Mouse (Mus musculus): ENCODE data around the gene Nktr. TPM values are rescaled to one million over a fixed set of nuclear protein-coding genes. Genes with fewer than 3 reads are reported as not detected.

The Nktr gene
- total RNA-seq, 2 experiments from 2014 or later: 104 to 127 TPM

DNA sequence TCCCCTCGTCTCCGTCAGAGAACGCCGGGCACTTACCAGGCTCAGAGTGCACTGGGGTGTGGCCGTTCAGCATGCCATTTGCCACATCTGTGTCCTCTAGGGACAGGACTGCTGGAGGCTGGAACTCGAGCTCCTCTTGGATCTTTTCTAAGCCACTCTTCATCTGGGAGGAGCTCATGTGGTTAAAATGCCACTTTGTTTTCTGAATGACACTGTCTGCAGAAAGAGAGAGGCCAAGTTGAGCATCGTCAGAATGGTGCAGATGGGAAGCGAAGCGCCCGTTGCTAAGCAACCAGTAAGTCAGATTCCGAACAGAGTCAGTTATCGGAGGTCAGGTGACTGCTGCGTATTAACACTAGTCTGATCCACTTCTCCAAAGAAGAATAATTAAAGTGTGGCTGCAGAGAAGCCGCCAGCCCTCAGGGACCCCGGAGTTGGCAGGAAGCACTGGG, 28.7 kb upstream of the Nktr start:
- Histone ChIP-seq H3K27ac (peak overlapping the region; percentile 83), H3K4me3 (peak overlapping the region; percentile 26)
- DNase-seq (ENCODE audit: low spot score in 2 of 2): peak; percentile 61 to 89

DNA sequence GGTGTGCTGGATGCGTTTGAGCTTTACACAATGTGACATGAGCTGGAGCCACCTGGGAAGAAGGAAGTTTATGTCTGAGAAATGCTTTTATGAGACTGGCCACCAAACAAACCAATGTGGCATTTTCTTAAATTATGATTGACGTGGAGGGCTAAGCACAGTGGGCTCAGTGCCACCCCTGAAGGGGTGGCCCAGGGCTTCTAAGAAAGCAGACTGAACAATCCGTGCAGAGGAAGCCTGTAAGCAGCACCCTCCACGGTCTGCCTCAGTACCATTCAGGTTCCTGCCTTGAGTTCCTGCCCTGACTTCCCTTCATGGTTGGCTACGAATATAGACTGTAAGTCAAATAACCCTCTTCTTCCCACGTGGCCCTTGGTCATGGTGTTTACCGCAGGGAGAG, 28.2 kb upstream of the Nktr start:
- Histone ChIP-seq H3K27ac (peak overlapping the region; percentile 83), H3K4me3 (peak overlapping the region; percentile 26; the same call in 1 of the 2 replicates)
- no peak for TF ChIP-seq CTCF (conservative IDR thresholded peaks at IDR 0.05)
- DNase-seq (ENCODE audit: low spot score in 2 of 2): no peak

More for the DNA sequence above, 28.7 kb upstream of the Nktr start:
- no peak for TF ChIP-seq CTCF (conservative IDR thresholded peaks at IDR 0.05)

DNA sequence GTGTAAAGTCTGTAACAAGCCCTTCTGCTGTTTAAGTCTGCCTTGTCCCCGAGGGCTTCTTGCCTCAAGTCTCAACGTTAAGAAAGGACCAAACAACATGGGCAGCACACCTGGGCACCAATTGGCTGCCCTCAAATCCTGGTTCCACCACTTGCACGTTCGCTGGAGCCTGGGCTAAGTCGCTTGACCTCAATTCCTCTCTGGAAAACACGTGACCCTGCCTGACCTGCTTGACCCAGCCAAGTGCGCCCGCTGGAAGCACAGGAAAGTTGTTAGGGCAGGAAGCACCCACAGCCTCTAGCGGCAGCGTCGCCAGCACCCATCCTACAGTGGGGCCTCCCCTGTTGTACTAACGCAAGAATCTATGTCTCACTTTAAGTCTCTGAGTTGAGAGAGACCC, 24.2 kb upstream of the Nktr start:
- no peak overlapping the region for H3K27ac ChIP-seq
- H3K4me3 ChIP-seq: no peak overlapping the region
- no peak for DNase-seq (ENCODE audit: low spot score in 2 of 2)
- no peak for TF ChIP-seq CTCF (conservative IDR thresholded peaks at IDR 0.05)

DNA sequence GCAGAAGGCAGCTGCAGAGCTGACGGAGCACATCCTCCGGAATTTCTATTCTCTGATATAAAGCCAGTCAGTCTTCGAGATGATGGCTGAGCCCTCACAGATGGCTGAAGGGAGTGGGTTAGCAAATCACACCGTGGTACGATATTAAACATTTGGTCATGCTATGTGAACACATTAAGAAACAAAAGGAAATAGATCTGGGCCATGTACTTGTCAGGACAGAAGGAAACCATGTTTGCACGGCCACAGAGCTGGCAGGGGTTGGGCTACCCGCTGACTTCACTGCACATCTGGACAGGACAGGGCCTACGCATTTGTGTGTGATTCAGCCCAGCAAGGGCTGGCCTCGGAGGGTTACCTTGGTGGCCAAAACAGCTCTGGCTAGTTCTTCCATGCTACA, 22.3 kb upstream of the Nktr start:
- no peak overlapping the region for H3K4me3 ChIP-seq
- TF ChIP-seq CTCF (conservative IDR thresholded peaks at IDR 0.05): no peak
- DNase-seq (ENCODE audit: low spot score in 2 of 2): no peak
- no peak overlapping the region for H3K27ac ChIP-seq

DNA sequence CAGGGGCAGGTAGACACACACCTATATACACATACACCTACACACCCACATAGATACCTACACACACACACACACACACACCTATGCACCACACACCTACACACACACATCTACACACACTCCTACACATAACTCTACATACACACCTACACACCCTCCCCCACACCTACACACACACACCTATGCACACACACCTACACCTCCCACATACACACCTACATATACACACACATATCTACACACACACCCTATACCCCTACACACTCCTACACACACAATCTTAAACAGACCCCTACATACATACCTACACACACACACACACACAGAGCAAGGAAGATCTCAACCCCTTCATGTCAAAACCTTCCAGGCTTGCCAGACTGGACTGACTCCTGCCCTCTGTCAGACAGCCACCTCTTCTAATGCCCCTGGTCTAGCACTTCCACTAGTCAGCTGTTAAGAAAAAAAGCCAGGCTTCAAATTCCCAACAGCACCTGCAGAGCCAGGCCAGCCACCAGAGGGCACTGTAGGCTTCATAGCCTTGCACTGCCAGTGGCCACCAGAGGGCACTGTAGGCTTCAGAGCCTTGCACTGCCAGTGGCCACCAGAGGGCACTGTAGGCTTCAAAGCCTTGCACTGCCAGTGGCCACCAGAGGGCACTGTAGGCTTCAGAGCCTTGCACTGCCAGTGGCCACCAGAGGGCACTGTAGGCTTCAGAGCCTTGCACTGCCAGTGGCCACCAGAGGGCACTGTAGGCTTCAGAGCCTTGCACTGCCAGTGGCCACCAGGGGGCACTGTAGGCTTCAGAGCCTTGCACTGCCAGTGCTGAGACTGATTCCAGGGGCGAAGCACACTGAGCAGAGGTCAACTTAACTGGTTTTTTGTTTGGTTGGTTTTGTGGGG, 21.6 kb upstream of the Nktr start:
- TF ChIP-seq CTCF (conservative IDR thresholded peaks at IDR 0.05): peak; percentile 90
- Histone ChIP-seq H3K27ac (no peak overlapping the region), H3K4me3 (no peak overlapping the region)
- peak in 1 of 2 experiments; percentile 59 for DNase-seq (ENCODE audit: low spot score in 2 of 2)

DNA sequence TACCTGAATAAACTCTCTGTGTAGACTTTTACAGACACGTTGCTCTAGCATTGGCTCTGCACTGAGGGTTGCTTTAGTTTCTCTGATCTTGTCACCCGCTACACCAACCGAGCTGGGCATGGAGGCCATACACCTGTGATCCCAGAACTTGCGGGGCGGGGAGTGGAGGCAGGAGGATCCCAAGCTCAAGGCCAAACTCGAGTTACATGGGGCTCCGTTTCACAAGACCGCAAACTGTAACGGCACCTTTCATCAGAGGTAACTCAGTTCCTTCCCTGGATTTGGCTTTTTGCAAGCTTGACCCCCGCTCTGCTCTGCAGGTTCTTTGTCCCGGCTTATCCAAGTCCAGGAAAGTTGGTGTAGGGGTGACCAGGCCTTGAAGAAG, 14.7 kb upstream of the Nktr start:
- no peak for DNase-seq (ENCODE audit: low spot score in 2 of 2)
- no peak for TF ChIP-seq CTCF (conservative IDR thresholded peaks at IDR 0.05)
- H3K4me3 ChIP-seq: peak overlapping the region; percentile 71
- peak overlapping the region; percentile 89 for H3K27ac ChIP-seq

DNA sequence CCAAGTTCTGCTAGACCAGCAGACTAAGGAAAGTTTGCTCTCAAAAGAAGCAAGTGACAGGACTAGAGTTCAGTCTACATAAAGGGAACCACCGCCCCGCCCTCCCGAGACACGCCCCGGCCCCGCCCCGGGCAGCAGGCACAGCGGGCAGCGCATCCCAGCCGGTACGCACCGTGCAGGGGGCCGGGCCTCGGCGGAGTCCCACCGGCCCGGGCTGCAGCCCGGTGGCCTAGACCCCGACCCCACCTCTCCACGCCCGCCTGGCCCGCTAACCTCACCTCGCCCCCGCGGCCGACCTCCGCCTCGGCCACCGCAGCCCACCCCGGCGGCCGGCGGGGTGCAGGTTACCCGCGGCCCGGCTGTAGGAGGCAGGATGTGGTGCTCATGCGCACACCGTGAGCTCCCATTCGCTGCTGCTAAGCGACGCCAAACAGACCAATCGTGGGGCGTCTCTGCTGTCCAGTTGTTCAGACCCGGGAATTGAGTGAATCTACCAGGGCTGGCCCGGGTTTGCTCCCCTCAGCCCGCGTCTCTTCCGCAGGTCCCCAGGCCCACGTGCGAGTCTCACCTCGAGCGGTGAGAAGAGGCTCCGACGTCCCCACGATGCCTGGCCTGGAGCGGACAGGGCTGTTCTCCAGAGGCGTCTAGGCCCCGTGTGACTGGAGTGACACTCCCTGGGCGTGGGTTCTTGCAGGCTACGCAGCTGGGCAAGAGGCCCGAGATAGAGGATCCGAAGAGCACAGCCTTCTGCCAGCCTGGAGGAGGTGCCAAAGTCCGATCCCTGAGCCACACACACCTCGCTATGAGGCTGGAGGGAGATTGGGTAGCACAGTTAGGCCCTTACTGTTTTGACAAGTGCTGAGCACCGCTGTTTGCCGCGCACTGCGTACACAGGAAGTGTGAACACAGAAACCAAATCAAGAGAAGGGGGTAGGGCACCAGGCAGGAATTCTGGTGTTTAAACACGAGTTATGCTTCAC, 14.0 kb upstream of the Nktr start, which contains the start of gene Sec22c:
Sec22c (minus strand) TSS at position 845 of the 980 bp plus-strand sequence.
- Histone ChIP-seq H3K4me3 (peak within 1 kb of the TSS; percentile 71), H3K27ac (peak within 1 kb of the TSS; percentile 89)
- no peak for TF ChIP-seq CTCF (conservative IDR thresholded peaks at IDR 0.05)
- peak; percentile 80 to 89 for DNase-seq (ENCODE audit: low spot score in 2 of 2)

DNA sequence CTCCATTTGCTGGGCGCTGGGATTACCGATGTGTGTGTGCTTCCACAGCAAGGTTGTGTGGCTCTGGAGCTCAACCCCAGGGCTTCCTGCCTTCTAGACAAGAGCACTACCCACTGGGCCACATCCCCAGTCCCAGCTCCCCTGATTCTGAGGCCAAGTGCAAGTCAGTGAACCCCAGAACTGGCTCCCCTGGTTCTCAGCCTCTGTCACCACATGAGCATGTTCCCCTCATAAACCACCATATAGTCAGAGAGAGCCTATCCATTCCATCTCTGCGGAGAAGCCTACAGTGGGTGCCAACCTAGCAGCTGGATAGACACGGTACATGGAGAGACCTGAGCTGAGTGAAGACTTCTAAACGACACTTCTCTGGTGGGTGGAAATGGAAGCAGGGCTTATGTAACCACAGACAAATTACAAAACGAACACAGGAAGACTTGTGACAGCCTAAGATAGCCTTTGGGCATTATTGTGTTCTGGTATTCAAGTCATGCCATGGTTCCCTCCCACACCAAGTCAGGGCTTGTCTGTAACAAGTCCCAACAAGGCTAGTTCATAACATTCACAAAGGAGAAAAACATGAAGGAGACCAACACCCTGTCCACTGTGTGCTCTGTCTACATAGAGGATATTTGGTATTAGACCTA, 12.8 kb upstream of the Nktr start:
- DNase-seq (ENCODE audit: low spot score in 2 of 2): no peak
- Histone ChIP-seq H3K4me3 (no peak overlapping the region), H3K27ac (no peak overlapping the region)
- TF ChIP-seq CTCF (conservative IDR thresholded peaks at IDR 0.05): no peak

DNA sequence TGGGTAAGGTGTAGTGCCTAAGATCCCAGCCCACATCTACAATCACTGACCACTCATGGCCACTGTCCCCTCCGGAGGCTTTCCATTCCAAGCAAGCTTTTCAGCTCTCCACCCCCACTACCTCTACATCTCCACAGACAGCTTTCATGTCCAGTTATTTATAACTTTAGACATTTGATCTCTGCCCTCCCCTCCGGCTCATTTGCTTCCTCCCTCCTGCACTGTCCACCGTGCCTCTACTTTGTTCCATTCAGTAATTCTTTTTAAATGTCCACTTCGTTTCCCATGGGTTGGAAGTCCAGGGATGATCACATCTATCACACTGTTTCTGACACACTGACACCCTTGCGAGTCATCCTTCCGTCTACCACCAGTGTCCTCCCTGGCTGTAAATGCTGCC, 11.2 kb upstream of the Nktr start:
- no peak for TF ChIP-seq CTCF (conservative IDR thresholded peaks at IDR 0.05)
- H3K27ac ChIP-seq: no peak overlapping the region
- H3K4me3 ChIP-seq: no peak overlapping the region
- no peak for DNase-seq (ENCODE audit: low spot score in 2 of 2)

DNA sequence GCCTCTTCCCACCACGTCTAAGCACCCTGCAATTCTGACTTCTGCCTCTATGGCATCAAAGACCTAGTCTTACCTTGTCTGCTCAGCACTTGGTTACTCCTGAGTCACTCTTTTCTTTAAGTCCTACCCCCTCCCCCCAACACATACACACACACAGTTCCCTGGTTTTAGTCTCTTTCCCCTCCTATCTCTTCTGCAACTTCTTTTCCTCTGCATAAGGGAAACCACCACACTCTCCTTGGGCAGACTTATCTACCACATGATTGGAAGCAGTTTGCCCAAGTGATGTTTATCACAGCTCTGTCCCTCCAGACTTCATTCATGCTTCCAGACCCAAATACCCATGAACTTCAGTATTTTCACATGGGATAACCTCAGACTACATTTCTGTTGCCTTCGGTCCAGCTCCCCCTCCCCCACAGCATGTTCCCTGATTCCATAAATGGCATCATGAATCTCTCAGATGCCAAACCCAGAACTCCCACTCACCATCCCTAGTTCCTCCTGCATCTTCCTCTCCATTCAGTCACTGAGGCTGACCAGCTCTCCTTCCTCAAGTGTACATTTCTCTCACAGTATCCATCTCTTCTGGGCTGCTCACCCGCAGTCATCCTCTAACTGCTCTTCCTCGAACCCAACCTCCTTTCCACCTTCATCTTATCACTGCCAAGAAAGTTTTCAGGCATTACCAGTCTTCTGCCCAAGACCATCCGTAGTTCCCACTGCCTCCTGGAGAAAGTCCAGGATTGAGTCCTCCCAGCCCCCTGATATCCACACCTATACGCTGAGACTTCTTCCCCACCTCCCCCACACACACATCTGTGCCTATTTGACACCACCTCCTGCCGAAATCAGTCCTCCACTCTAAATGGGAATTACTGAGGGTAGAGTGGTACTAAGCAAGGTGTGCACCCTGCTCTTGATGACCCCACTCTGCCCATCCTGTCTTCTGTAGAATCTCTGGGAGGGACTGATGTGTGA, 10.2 kb upstream of the Nktr start:
- Histone ChIP-seq H3K27ac (no peak overlapping the region), H3K4me3 (no peak overlapping the region)
- TF ChIP-seq CTCF (conservative IDR thresholded peaks at IDR 0.05): no peak
- no peak for DNase-seq (ENCODE audit: low spot score in 2 of 2)

DNA sequence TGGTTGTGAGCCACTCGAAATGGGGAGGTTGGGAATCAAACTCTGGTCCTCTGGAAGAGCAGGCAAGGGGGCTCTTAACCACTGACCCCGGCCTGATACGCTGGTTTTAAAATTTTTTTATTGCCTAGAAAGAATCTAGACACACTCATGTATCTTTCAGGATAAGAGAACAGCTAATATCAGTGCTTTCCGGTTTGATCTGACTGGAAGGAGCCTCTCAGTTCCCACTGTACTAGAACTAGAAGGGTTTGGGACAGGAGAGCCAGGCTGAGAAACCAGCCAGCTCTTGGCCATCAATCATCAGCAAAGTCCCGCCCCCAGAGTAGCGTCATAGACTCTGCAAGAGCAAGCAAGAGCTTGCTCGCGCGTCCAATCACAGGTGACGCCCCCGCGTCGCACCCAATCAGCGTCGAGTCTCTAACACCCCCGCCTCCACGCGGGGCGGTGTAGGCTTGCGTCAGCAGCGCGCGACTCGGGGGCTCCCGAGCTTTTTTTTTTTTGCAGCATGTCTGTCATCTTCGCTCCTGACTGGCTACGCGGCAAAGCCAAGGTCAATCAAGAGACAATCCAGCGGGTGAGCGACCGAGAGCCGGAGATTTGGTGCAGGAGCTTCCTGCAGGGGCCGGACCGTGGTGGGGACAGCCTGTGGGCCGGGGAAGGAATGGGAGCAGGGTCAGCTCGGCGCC, 8.9 kb upstream of the Nktr start, which contains the start of gene Ss18l2:
Ss18l2 (plus strand) TSS at position 432 of the 686 bp plus-strand sequence.
- Histone ChIP-seq H3K4me3 (peak within 1 kb of the TSS; percentile 83), H3K27ac (peak within 1 kb of the TSS; percentile 96)
- TF ChIP-seq CTCF (conservative IDR thresholded peaks at IDR 0.05): no peak
- peak; percentile 98 for DNase-seq (ENCODE audit: low spot score in 2 of 2)

All from layer of hippocampus, adult 2 months (tissue).